Mouse (Mus musculus): ENCODE results near the gene Pagr1a. TPM values are rescaled to one million over a fixed set of nuclear protein-coding genes. Genes with fewer than 3 reads are reported as not detected.

Pagr1a gene
- polyA plus RNA-seq (2015; fragmentation: Nextera tagmentation; extraction: Ambion mirVana): 23.1 and 63.2 TPM in 2 replicates

DNA sequence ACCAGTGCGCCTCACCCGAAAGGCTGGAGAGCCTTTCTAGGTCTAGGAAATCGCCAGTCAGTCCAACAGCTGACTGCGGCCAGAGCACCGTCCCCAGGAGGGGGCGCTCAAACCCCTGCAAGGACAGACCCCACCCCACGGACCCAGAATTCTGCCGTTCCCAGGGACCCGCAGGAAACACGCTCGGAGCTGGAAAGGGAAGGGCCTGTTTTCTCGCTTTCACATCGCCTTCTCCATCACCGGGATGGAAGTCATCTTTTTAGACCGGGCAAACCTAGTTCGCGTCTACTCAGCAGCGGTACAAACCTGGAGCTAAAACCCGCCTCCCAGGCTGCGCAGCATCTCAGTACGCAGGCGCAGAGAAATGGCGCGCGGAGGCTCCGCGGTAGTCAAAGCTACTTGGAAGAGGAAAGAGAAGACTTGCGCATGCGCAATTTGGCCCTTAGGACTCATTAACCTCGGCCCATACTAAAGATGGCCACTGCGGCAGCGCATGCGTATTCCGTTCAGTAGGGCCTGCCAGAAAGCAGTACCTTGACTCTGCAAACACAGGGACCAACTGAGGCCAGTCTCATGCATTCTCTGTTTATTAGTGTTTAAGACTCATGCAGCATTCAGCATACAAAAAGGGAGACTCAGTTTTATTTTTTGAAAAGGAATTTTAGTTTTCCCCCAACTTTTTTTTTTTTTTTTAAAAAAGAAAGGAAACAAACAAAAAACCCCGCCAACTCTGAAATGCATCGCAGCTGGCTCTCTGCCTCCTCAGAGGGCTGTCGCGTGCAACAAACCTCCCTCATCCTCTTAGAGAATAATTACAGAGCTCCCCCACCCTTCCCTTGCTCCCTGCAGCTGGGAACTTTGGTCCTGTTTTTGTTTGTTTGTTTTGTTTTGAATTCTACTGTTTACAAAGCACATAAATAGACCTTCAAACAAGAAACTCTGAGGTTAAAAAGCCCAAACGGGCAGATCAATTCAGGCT is at the start of gene Pagr1a:
Gene Pagr1a (minus strand): TSS at position 382 of the 979 bp plus-strand sequence.

GRCm38 (mm10) chr7:127041851-127042672 is 24.9 kb upstream of the Pagr1a start, which contains the start of gene Kif22:
Kif22 (minus strand) TSS chr7:127042471.

GRCm38 (mm10) chr7:127026984-127027726 is 10.0 kb upstream of the Pagr1a start, which contains the start of gene Maz:
Maz (minus strand) TSS chr7:127027037.

DNA sequence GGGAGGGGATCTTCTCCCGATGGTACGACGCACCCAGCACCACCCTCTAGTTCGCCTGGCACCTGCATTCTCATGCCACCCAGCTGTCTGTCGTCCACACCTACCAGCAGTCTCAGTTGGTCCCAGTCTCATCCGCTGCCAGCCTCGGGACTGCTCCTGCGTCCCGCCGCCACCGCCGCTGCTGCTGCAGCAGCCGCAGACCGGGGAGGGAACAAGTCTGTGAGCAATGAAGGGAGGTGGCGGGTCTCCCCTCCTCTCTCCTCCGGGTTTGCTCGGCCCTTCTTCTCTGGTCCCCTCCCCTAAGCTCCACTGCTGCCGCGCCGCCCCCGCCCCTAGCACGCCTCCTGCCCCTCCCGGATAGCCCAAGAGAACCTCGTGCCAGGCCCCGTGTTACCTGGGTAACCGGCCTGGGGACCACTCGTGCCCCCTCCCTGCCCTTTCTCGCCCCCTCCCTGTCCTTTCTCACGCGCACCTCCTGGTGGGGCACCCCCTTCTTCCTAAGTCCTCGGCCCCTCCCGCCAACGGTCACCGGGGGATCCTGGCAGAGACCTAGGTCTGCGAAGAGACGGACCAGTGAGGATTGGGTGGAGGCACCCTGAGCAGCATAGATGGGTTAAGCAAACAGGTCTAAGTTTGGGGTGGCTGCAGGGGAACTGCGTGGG is 3.9 kb upstream of the Pagr1a start, which contains the start of the genes Gm42742 and Prrt2:
Gene Gm42742 (minus strand): TSS at position 197 of the 662 bp plus-strand sequence.
Gene Prrt2 (minus strand): TSS at position 311 of the 662 bp plus-strand sequence.

GRCm38 (mm10) chr7:127016481-127016485 is 869 bp downstream of the Pagr1a start, which contains the start of gene Pagr1b:
Pagr1b (minus strand) TSS chr7:127016484.

DNA sequence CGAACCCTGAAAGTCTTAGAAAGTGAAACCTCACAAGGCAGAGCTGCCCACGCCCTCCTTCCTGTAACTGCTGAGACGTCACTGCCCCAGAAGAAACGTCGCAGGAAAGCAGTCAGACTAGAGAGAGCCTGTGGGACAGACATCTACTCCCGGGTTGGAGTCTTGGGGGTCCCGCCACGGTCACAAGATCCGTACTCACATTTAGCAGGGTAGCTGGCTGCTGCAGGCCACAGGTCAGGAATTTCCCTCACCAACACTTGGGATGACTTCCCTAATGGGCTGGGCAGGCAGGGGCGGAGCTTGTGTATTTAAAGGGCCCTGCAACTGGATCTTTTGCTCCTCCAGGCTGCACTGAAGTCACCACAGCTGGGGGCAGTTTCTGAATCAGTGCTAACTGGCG is 2.8 kb downstream of the Pagr1a start, which contains the start of gene Mvp:
Gene Mvp (minus strand): TSS at position 302 of the 400 bp plus-strand sequence.

DNA sequence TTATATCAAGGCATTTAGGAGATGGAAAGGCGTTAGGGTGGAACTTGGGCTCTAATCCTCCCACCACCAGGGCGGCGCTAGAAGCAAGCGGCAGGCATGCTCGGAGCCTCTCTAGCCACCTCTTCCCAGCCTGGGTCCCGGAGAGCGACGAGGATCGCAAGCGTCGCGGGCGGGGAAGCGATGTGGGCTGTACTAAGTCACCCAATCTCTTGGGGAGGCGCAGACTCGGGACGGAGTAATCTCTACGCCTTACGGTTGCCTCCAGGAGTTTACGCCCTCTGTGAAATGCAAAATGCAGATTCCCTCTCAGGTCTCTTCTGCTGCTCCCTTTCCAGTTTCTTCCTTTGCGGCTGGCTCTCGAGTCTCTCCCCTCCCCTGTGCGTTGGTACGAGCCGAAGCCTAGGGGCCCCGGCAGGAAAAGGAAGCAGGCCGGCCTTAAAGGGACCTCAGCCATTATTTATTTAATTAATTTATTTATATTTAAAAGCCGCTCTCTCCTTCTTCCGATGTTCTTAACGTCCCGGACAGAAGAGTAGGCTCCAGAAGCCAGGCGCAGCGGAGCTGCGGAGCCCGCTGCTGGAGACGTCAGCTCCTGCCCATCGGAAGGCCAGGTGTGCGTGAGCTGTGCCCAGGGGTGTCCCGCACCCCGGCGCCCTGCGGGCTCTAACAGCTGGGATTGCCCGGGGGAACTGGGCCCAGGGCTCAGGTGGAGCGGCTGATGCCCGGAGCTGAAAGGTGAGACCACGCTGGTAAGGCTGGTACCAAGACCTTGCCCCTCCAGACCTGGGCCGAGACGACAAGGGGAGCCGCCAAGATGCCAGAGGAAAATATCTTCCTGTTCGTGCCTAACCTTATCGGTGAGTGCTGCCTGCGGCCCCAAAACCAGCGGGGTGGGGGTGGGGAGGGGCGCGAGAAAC is 40.9 kb downstream of the Pagr1a start, which contains the start of gene Cdiptos:
Gene Cdiptos (minus strand): TSS at position 149 of the 917 bp plus-strand sequence.

DNA sequence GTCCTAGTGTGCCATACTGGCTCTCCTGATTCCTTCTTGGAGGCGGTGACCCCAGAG is 41.4 kb downstream of the Pagr1a start, which contains the start of gene Cdipt:
Gene Cdipt (plus strand): TSS at position 22 of the 57 bp plus-strand sequence.

Small RNAs within 50 kb of the gene (microRNA-seq; reads per million reads assigned to microRNA genes)
- not detected for gene Gm44343

Other genes with a start within 250 kb of the Pagr1a start
- 255 and 259 TPM in 2 replicates for gene Ypel3, start 240.4 kb downstream of the Pagr1a start, polyA plus RNA-seq (2015; fragmentation: Nextera tagmentation; extraction: Ambion mirVana)
- 0.31 and 0.47 TPM in 2 replicates for gene Tbx6, start 235.9 kb downstream of the Pagr1a start, polyA plus RNA-seq (2015; fragmentation: Nextera tagmentation; extraction: Ambion mirVana)
- gene Ppp4c, start 224.9 kb downstream of the Pagr1a start, polyA plus RNA-seq (2015; fragmentation: Nextera tagmentation; extraction: Ambion mirVana): 129 and 149 TPM in 2 replicates
- gene Fam57b, start 219.7 kb downstream of the Pagr1a start, polyA plus RNA-seq (2015; fragmentation: Nextera tagmentation; extraction: Ambion mirVana): 43.9 and 56.4 TPM in 2 replicates
- gene 4930451I11Rik, start 185.7 kb downstream of the Pagr1a start, polyA plus RNA-seq (2015; fragmentation: Nextera tagmentation; extraction: Ambion mirVana): 0.65 TPM in 1 of 2 replicates, not detected in the other
- 60.9 and 64.7 TPM in 2 replicates for gene Doc2a, start 169.9 kb downstream of the Pagr1a start, polyA plus RNA-seq (2015; fragmentation: Nextera tagmentation; extraction: Ambion mirVana)
- 17.0 and 23.3 TPM in 2 replicates for gene Hirip3, start 155.4 kb downstream of the Pagr1a start, polyA plus RNA-seq (2015; fragmentation: Nextera tagmentation; extraction: Ambion mirVana)
- 78.5 and 82.2 TPM in 2 replicates for gene Ino80e, start 155.0 kb downstream of the Pagr1a start, polyA plus RNA-seq (2015; fragmentation: Nextera tagmentation; extraction: Ambion mirVana)
- 39.4 and 47.0 TPM in 2 replicates for gene Taok2, start 132.6 kb downstream of the Pagr1a start, polyA plus RNA-seq (2015; fragmentation: Nextera tagmentation; extraction: Ambion mirVana)
- 40.7 and 41.1 TPM in 2 replicates for gene Tmem219, start 94.4 kb downstream of the Pagr1a start, polyA plus RNA-seq (2015; fragmentation: Nextera tagmentation; extraction: Ambion mirVana)
- gene Kctd13, start 88.5 kb downstream of the Pagr1a start, polyA plus RNA-seq (2015; fragmentation: Nextera tagmentation; extraction: Ambion mirVana): 129 and 134 TPM in 2 replicates
- gene Asphd1, start 67.8 kb downstream of the Pagr1a start, polyA plus RNA-seq (2015; fragmentation: Nextera tagmentation; extraction: Ambion mirVana): 13.0 and 20.5 TPM in 2 replicates
- 80.0 and 106 TPM in 2 replicates for gene Sez6l2, start 66.8 kb downstream of the Pagr1a start, polyA plus RNA-seq (2015; fragmentation: Nextera tagmentation; extraction: Ambion mirVana)
- 137 and 157 TPM in 2 replicates for gene Cdipt, start 41.4 kb downstream of the Pagr1a start, polyA plus RNA-seq (2015; fragmentation: Nextera tagmentation; extraction: Ambion mirVana)
- 0.50 and 1.1 TPM in 2 replicates for gene Cdiptos, start 41.3 kb downstream of the Pagr1a start, polyA plus RNA-seq (2015; fragmentation: Nextera tagmentation; extraction: Ambion mirVana)
- gene Mvp, start 2.7 kb downstream of the Pagr1a start, polyA plus RNA-seq (2015; fragmentation: Nextera tagmentation; extraction: Ambion mirVana): 4.9 and 5.9 TPM in 2 replicates
- gene Pagr1b, start 868 bp downstream of the Pagr1a start, polyA plus RNA-seq (2015; fragmentation: Nextera tagmentation; extraction: Ambion mirVana): 0.70 TPM in 1 of 2 replicates, not detected in the other
- gene Gm42742, start 3.7 kb upstream of the Pagr1a start, polyA plus RNA-seq (2015; fragmentation: Nextera tagmentation; extraction: Ambion mirVana): 36.5 and 56.8 TPM in 2 replicates
- 128 and 150 TPM in 2 replicates for gene Prrt2, start 3.9 kb upstream of the Pagr1a start, polyA plus RNA-seq (2015; fragmentation: Nextera tagmentation; extraction: Ambion mirVana)
- 88.1 and 104 TPM in 2 replicates for gene Maz, start 9.7 kb upstream of the Pagr1a start, polyA plus RNA-seq (2015; fragmentation: Nextera tagmentation; extraction: Ambion mirVana)
- 13.7 and 20.7 TPM in 2 replicates for gene Kif22, start 25.1 kb upstream of the Pagr1a start, polyA plus RNA-seq (2015; fragmentation: Nextera tagmentation; extraction: Ambion mirVana)
- not detected in 2 replicates for gene Zg16, start 70.0 kb upstream of the Pagr1a start, polyA plus RNA-seq (2015; fragmentation: Nextera tagmentation; extraction: Ambion mirVana)
- 1.6 and 2.1 TPM in 2 replicates for gene AI467606, start 74.0 kb upstream of the Pagr1a start, polyA plus RNA-seq (2015; fragmentation: Nextera tagmentation; extraction: Ambion mirVana)
- gene Qprt, start 104.9 kb upstream of the Pagr1a start, polyA plus RNA-seq (2015; fragmentation: Nextera tagmentation; extraction: Ambion mirVana): 1.3 and 1.4 TPM in 2 replicates
- gene Spn, start 120.5 kb upstream of the Pagr1a start, polyA plus RNA-seq (2015; fragmentation: Nextera tagmentation; extraction: Ambion mirVana): not detected in 2 replicates
- 45.4 and 48.6 TPM in 2 replicates for gene Cd2bp2, start 178.7 kb upstream of the Pagr1a start, polyA plus RNA-seq (2015; fragmentation: Nextera tagmentation; extraction: Ambion mirVana)
- 37.0 and 44.0 TPM in 2 replicates for gene Tbc1d10b, start 191.1 kb upstream of the Pagr1a start, polyA plus RNA-seq (2015; fragmentation: Nextera tagmentation; extraction: Ambion mirVana)
- gene Mylpf, start 191.5 kb upstream of the Pagr1a start, polyA plus RNA-seq (2015; fragmentation: Nextera tagmentation; extraction: Ambion mirVana): 8.3 and 11.1 TPM in 2 replicates
- 28.1 and 31.9 TPM in 2 replicates for gene Zfp553, start 215.7 kb upstream of the Pagr1a start, polyA plus RNA-seq (2015; fragmentation: Nextera tagmentation; extraction: Ambion mirVana)
- 9.6 and 10.1 TPM in 2 replicates for gene Sept1, start 215.8 kb upstream of the Pagr1a start, polyA plus RNA-seq (2015; fragmentation: Nextera tagmentation; extraction: Ambion mirVana)
- gene Zfp771, start 226.9 kb upstream of the Pagr1a start, polyA plus RNA-seq (2015; fragmentation: Nextera tagmentation; extraction: Ambion mirVana): 95.4 and 103 TPM in 2 replicates
- 95.6 and 108 TPM in 2 replicates for gene Dctpp1, start 243.4 kb upstream of the Pagr1a start, polyA plus RNA-seq (2015; fragmentation: Nextera tagmentation; extraction: Ambion mirVana)